Mouse (Mus musculus) spleen, adult 2 months (tissue): ENCODE results near the gene Gm10318.

ENCODE experiments used
- CTCF ChIP-seq: fragments of 200-500 bp; IDR thresholded peaks from 2 replicates; pipeline ENCODE4 v1.5.1; 2011; ENCODE audit warnings: mild to moderate bottlenecking, inconsistent platforms; ENCODE audit not compliant: insufficient read depth, insufficient read length, insufficient replicate concordance; ENCODE audit errors: extremely low read depth
- POLR2A ChIP-seq: fragments of 200-500 bp; IDR thresholded peaks from 2 replicates; pipeline ENCODE4 v1.6.1; 2011; ENCODE audit warnings: low read depth, low read length, inconsistent platforms

DNA sequence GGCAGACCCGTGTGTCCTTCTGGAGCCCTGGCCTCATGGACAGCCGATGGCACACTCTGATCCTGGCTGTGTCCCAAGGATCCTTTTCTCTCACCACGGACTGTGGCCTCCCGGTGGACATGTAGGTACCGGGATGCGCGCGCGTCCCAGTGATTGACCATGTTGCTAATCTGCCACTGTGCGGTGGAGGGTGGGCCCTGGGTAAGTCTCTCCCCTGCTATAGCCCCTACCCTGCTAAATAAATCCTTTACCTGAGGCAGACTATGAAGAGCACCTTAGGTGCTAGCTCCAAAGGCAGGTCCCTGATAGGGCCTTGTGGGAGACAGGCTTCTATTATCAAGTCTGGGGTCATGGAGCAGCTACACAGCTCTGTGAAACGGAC is 12.1 kb downstream of the Gm10318 start:
- TF ChIP-seq POLR2A (no peak), CTCF (no peak)
